Mouse (Mus musculus): ENCODE data around the gene Rnf128. TPM values are rescaled to one million over a fixed set of nuclear protein-coding genes. Genes with fewer than 3 reads are reported as not detected.
"Not testable (repeated sequence)": the region's sequence is repeated elsewhere in the genome, so short reads cannot be mapped to it uniquely, and the experiment has no call there.

Rnf128 gene
- polyA plus RNA-seq, 2 experiments = 13.6 to 41.4 TPM

GRCm38 (mm10) chrX:139583616-139584015 is 20.5 kb downstream of the Rnf128 start:
- TF ChIP-seq EP300 (IDR thresholded peaks at IDR 0.05; ENCODE audit: low read depth) (no peak), CTCF (IDR thresholded peaks at IDR 0.05; ENCODE audit: low read depth) (no peak)
- ATAC-seq (ENCODE audit: insufficient read depth) (no peak), DNase-seq (ENCODE audit: low read depth in 3 of 3, low spot score in 3 of 3) (no peak)
- peaks cover 0 to 2% of the 10 kb centered on the region in 2 experiments; a peak in 1 of 4 replicates for H3K4me1 ChIP-seq (replicated peaks; ENCODE audit: control insufficient read depth in 2 of 2, insufficient read depth in 2 of 2, low read length in 1 of 2)
- no peak overlapping the region for H3K4me2 ChIP-seq (ENCODE audit: low read depth)
- H3K27me3 ChIP-seq (ENCODE audit: control insufficient read depth, insufficient read depth, low read length) = no peaks in the 10 kb centered on the region
- H3K9ac ChIP-seq (replicated peaks) = no peak overlapping the region
- H3K4me3 ChIP-seq (ENCODE audit: insufficient read depth in 1 of 2, low read depth in 2 of 2, low read length in 2 of 2) = no peak overlapping the region
- whole genome bisulfite sequencing (ENCODE audit: insufficient replicate concordance) = 25% methylated on average over 4 of the region's 4 CpGs
- no peaks in the 10 kb centered on the region for H3K36me3 ChIP-seq (replicated peaks; ENCODE audit: control insufficient read depth, insufficient read depth, low read depth)
- H3K27ac ChIP-seq = no peak overlapping the region
- H3K9me3 ChIP-seq (ENCODE audit: control insufficient read depth, low read length) = no peaks in the 10 kb centered on the region

- H3K9me3 ChIP-seq (ENCODE audit: control insufficient read depth, low read length); H3K27me3 ChIP-seq (ENCODE audit: control insufficient read depth, insufficient read depth, low read length); H3K4me1 ChIP-seq (replicated peaks; ENCODE audit: control insufficient read depth in 2 of 2, insufficient read depth in 2 of 2, low read length in 1 of 2); H3K36me3 ChIP-seq (replicated peaks; ENCODE audit: control insufficient read depth, insufficient read depth, low read depth); ATAC-seq (ENCODE audit: insufficient read depth); H3K27ac ChIP-seq; H3K4me3 ChIP-seq (ENCODE audit: insufficient read depth in 1 of 2, low read depth in 2 of 2, low read length in 2 of 2); H3K4me2 ChIP-seq (ENCODE audit: low read depth); H3K9ac ChIP-seq (replicated peaks); DNase-seq (ENCODE audit: low read depth in 3 of 3, low spot score in 3 of 3): not testable (repeated sequence)
- 29% methylated on average over 2 of the region's 2 CpGs for WGBS (ENCODE audit: insufficient replicate concordance)
Observed at GRCm38 (mm10) chrX:139586676-139587075, 23.6 kb downstream of the Rnf128 start.

DNA sequence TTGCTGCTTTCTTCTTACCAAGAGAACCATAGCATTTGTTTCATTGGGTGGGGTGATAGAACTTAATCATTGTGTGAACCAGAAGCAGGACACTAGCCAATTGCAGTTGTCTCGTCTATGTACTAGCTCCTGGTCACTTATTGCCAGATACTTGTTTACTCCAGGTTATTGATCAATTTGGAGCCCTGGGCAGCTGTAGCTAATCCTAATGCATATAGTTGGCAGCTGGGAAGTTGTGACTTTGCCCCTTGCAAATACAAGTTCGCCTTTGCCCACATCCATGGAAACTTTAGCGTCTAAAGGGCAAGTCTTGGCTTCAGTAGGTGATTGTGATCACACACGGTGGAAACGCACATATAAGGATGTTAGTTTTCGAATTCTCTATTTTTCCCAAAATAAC is 33.3 kb downstream of the Rnf128 start:
- H3K4me3 ChIP-seq (ENCODE audit: insufficient read depth in 1 of 2, low read depth in 2 of 2, low read length in 2 of 2) = no peak overlapping the region
- no peaks in the 10 kb centered on the region for H3K4me1 ChIP-seq (replicated peaks; ENCODE audit: control insufficient read depth in 2 of 2, insufficient read depth in 2 of 2, low read length in 1 of 2)
- no peak overlapping the region for H3K4me2 ChIP-seq (ENCODE audit: low read depth)
- H3K9ac ChIP-seq (replicated peaks) = no peak overlapping the region
- TF ChIP-seq EP300 (IDR thresholded peaks at IDR 0.05; ENCODE audit: low read depth) (no peak), CTCF (IDR thresholded peaks at IDR 0.05; ENCODE audit: low read depth) (no peak)
- no peaks in the 10 kb centered on the region for H3K27me3 ChIP-seq (ENCODE audit: control insufficient read depth, insufficient read depth, low read length)
- DNase-seq (ENCODE audit: low read depth in 3 of 3, low spot score in 3 of 3) (peak in 1 of 3 experiments; percentile 5), ATAC-seq (ENCODE audit: insufficient read depth) (no peak)
- 60% methylated on average over 6 of the region's 6 CpGs for WGBS (ENCODE audit: insufficient replicate concordance)
- no peaks in the 10 kb centered on the region for H3K36me3 ChIP-seq (replicated peaks; ENCODE audit: control insufficient read depth, insufficient read depth, low read depth)
- H3K9me3 ChIP-seq (ENCODE audit: control insufficient read depth, low read length) = no peaks in the 10 kb centered on the region
- no peak overlapping the region for H3K27ac ChIP-seq

DNA sequence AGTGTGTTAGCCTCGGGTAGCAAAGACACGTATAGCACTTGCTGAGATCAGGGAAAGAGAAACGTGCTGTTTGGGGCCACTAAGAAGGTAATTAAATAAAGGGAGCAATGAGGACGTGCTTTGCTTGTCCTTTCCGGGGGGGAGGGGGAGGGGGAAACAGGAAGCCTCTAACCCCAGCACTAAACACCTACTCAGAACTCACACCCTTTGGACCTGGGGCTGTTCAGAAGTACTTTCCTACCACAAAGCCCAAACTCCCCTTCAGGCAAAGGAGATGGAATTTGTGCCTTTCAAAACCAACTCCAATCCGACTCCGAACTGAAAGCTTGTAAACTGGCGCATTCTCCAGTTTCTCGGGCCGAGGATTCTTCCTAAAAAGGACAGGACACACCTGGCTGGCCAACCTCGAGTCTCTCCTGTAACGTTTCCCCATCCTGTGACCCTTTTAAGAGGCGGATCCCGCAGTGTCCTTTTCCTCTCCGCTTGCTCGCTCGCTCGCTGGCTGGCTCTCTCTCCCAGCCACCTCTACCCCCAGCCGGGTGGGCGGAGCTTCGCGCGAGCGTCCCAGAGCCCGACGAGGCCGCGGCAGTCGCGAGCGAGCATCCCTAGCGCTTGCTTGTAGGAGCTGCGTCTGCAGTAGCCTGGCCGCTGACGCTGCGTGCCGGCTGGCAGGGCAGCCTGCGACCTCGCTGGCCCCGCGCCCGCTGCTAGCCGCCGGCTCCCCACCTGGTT is 47.1 kb downstream of the Rnf128 start:
- TF ChIP-seq CTCF (IDR thresholded peaks at IDR 0.05; ENCODE audit: low read depth) (peak; percentile 40; the same call in 1 of the 2 replicates), EP300 (IDR thresholded peaks at IDR 0.05; ENCODE audit: low read depth) (no peak)
- H3K9me3 ChIP-seq (ENCODE audit: control insufficient read depth, low read length) = no peaks in the 10 kb centered on the region
- ATAC-seq (ENCODE audit: insufficient read depth) (peak; percentile 97), DNase-seq (ENCODE audit: low read depth in 3 of 3, low spot score in 3 of 3) (peak; percentile 57 to 66 (median 63))
- no peaks in the 10 kb centered on the region for H3K27me3 ChIP-seq (ENCODE audit: control insufficient read depth, insufficient read depth, low read length)
- H3K4me1 ChIP-seq (replicated peaks; ENCODE audit: control insufficient read depth in 2 of 2, insufficient read depth in 2 of 2, low read length in 1 of 2) = 0 out of 4 replicates have a peak, but pooled peaks cover 0 to 2% of the 10 kb centered on the region in 2 experiments
- H3K27ac ChIP-seq = no peak overlapping the region
- WGBS (ENCODE audit: insufficient replicate concordance) = 9% methylated on average over 42 of the region's 44 CpGs
- peak overlapping the region; percentile 77 for H3K4me2 ChIP-seq (ENCODE audit: low read depth)
- peak overlapping the region; percentile 73 for H3K9ac ChIP-seq (replicated peaks)
- H3K36me3 ChIP-seq (replicated peaks; ENCODE audit: control insufficient read depth, insufficient read depth, low read depth) = no peaks in the 10 kb centered on the region
- peak overlapping the region; percentile 52 to 71 for H3K4me3 ChIP-seq (ENCODE audit: insufficient read depth in 1 of 2, low read depth in 2 of 2, low read length in 2 of 2)

- Histone ChIP-seq H3K4me3 (ENCODE audit: insufficient read depth in 1 of 2, low read depth in 2 of 2, low read length in 2 of 2) (peak overlapping the region; percentile 52 to 71), H3K27me3 (ENCODE audit: control insufficient read depth, insufficient read depth, low read length) (no peaks in the 10 kb centered on the region), H3K9ac (replicated peaks) (peak overlapping the region; percentile 73), H3K4me1 (replicated peaks; ENCODE audit: control insufficient read depth in 2 of 2, insufficient read depth in 2 of 2, low read length in 1 of 2) (0 out of 4 replicates have a peak, but pooled peaks cover 0 to 2% of the 10 kb centered on the region in 2 experiments), H3K4me2 (ENCODE audit: low read depth) (peak overlapping the region; percentile 77), H3K36me3 (replicated peaks; ENCODE audit: control insufficient read depth, insufficient read depth, low read depth) (no peaks in the 10 kb centered on the region), H3K27ac (no peak overlapping the region), H3K9me3 (ENCODE audit: control insufficient read depth, low read length) (no peaks in the 10 kb centered on the region)
- DNase-seq (ENCODE audit: low read depth in 3 of 3, low spot score in 3 of 3) (no peak), ATAC-seq (ENCODE audit: insufficient read depth) (peak; percentile 74)
- TF ChIP-seq CTCF (IDR thresholded peaks at IDR 0.05; ENCODE audit: low read depth) (no peak), EP300 (IDR thresholded peaks at IDR 0.05; ENCODE audit: low read depth) (no peak)
- 14% methylated on average over 45 of the region's 54 CpGs for WGBS (ENCODE audit: insufficient replicate concordance)
Observed at GRCm38 (mm10) chrX:139610765-139611300, 47.7 kb downstream of the Rnf128 start.
